ENCODE assay signal across 29 mouse cellular contexts in genomic region chr5:150891262-150891940, GRCm38 (mm10).
DNase-seq lines count a peak whose midpoint lies in the region; ATAC-seq and TF ChIP-seq lines count a peak whose summit lies in the region.
"Had no signal": no experiment of that assay in that cellular context is flagged by ENCODE, and none has a peak within 500 bp of the region (broad histone marks: within the 10 kb centered on the region; RNA-seq: fewer than 3 reads in every experiment).

No protein-coding gene starts in this region.

- no peak for TF ChIP-seq RAD21 in MEL (IDR thresholded peaks at IDR 0.05; ENCODE audit: low read depth, low read length)

- TF ChIP-seq EP300 in MEL (IDR thresholded peaks at IDR 0.05; ENCODE audit: low read depth in 1 of 2, low read length in 2 of 2): no peak

- H3K9ac ChIP-seq in midbrain, embryonic 11.5 days (ENCODE audit: low read length): no peak overlapping the region
- no peak overlapping the region for H3K9ac ChIP-seq in MEL (ENCODE audit: control insufficient read depth, low read depth, low read length, poor library complexity, severe bottlenecking)
- H3K9ac ChIP-seq: hindbrain, embryonic 12.5 days; kidney, embryonic 15.5 days; liver, embryonic 13.5 days; midbrain, embryonic 12.5 days; neural tube, embryonic 13.5 days had no signal

- H3K4me3 ChIP-seq in midbrain, embryonic 11.5 days (ENCODE audit: low read depth, low read length): no peak overlapping the region
- H3K4me3 ChIP-seq in midbrain, embryonic 10.5 days: no peak overlapping the region
- H3K4me3 ChIP-seq in MEL (ENCODE audit: control insufficient read depth in 1 of 2, insufficient read depth in 1 of 2, low read depth in 2 of 2, low read length in 2 of 2): no peak overlapping the region
- H3K4me3 ChIP-seq: hindbrain, embryonic 12.5 days; kidney, embryonic 15.5 days; liver, embryonic 13.5 days; midbrain, embryonic 12.5 days; neural tube, embryonic 13.5 days had no signal

- TF ChIP-seq CTCF in MEL (IDR thresholded peaks at IDR 0.05 in 2 of 3, conservative IDR thresholded peaks at IDR 0.05 in 1 of 3; ENCODE audit: control insufficient read depth in 1 of 3, insufficient read depth in 1 of 3, low read depth in 2 of 3, low read length in 3 of 3, poor library complexity in 1 of 3, severe bottlenecking in 1 of 3): no peak

- no peaks in the 10 kb centered on the region for H3K27me3 ChIP-seq in midbrain, embryonic 11.5 days (ENCODE audit: control insufficient read depth, insufficient read depth, low read length)
- no peaks in the 10 kb centered on the region for H3K27me3 ChIP-seq in midbrain, embryonic 10.5 days (ENCODE audit: low read depth, poor library complexity, severe bottlenecking)
- no peaks in the 10 kb centered on the region for H3K27me3 ChIP-seq in MEL (ENCODE audit: control insufficient read depth in 1 of 2, insufficient read depth in 2 of 2, low read length in 2 of 2)
- H3K27me3 ChIP-seq: hindbrain, embryonic 12.5 days; kidney, embryonic 15.5 days; liver, embryonic 13.5 days; midbrain, embryonic 12.5 days; neural tube, embryonic 13.5 days had no signal

- no peaks in the 10 kb centered on the region for H3K79me2 ChIP-seq in MEL (ENCODE audit: control insufficient read depth, insufficient read depth, low read length, poor library complexity)

- peak; percentile 31; the same call in 1 of the 2 replicates for ATAC-seq in midbrain, embryonic 11.5 days (ENCODE audit: low FRiP score)
- peak; percentile 56 for ATAC-seq in megakaryocyte, adult 5-6 weeks (ENCODE audit: poor library complexity, severe bottlenecking)
- ATAC-seq in erythroblast, adult 5-6 weeks (replicated peaks; ENCODE audit: low FRiP score, poor library complexity, severe bottlenecking): no peak
- ATAC-seq: forebrain, embryonic 16.5 days; hindbrain, postnatal 0 days; lung, postnatal 0 days had no signal

- TF ChIP-seq POLR2A in MEL (IDR thresholded peaks at IDR 0.05; ENCODE audit: control insufficient read depth in 1 of 2, insufficient read depth in 1 of 2, low read depth in 1 of 2, low read length in 2 of 2, poor library complexity in 1 of 2): no peak

- H3K4me2 ChIP-seq in midbrain, embryonic 11.5 days: no peak overlapping the region
- H3K4me2 ChIP-seq: heart, embryonic 11.5 days; hindbrain, embryonic 12.5 days; kidney, embryonic 15.5 days; liver, embryonic 13.5 days; midbrain, embryonic 12.5 days; neural tube, embryonic 13.5 days had no signal

- no peaks in the 10 kb centered on the region for H3K4me1 ChIP-seq in midbrain, embryonic 11.5 days (ENCODE audit: control insufficient read depth, insufficient read depth, low read length)
- H3K4me1 ChIP-seq in midbrain, embryonic 10.5 days: peaks cover 7% of the 10 kb centered on the region; the same call in 1 of the 2 replicates
- H3K4me1 ChIP-seq in MEL (ENCODE audit: control insufficient read depth in 1 of 2, insufficient read depth in 2 of 2, low read length in 2 of 2): no peaks in the 10 kb centered on the region
- H3K4me1 ChIP-seq: liver, embryonic 13.5 days had no signal

- no peaks in the 10 kb centered on the region for H3K36me3 ChIP-seq in midbrain, embryonic 11.5 days (ENCODE audit: control insufficient read depth, insufficient read depth, low read length)
- H3K36me3 ChIP-seq in midbrain, embryonic 10.5 days: no peaks in the 10 kb centered on the region
- no peaks in the 10 kb centered on the region for H3K36me3 ChIP-seq in MEL (ENCODE audit: control insufficient read depth in 1 of 2, insufficient read depth in 2 of 2, low read length in 2 of 2)
- H3K36me3 ChIP-seq: hindbrain, embryonic 12.5 days; kidney, embryonic 15.5 days; liver, embryonic 13.5 days; midbrain, embryonic 12.5 days; neural tube, embryonic 13.5 days had no signal

- no peaks in the 10 kb centered on the region for H3K9me3 ChIP-seq in midbrain, embryonic 11.5 days (ENCODE audit: control insufficient read depth, low read length)
- no peaks in the 10 kb centered on the region; the same call in 1 of the 2 replicates for H3K9me3 ChIP-seq in midbrain, embryonic 10.5 days (replicated peaks)
- H3K9me3 ChIP-seq in MEL (replicated peaks; ENCODE audit: insufficient read depth, low read length): no peaks in the 10 kb centered on the region
- H3K9me3 ChIP-seq: hindbrain, embryonic 12.5 days; liver, embryonic 13.5 days; midbrain, embryonic 12.5 days; neural tube, embryonic 13.5 days had no signal

- 62% methylated on average over 7 of the region's 7 CpGs for WGBS in midbrain, embryonic 11.5 days
- 62% methylated on average over 7 of the region's 7 CpGs for WGBS in midbrain, embryonic 10.5 days

- no peak for DNase-seq in midbrain, embryonic 11.5 days (ENCODE audit: low spot score, missing footprints)
- no peak for DNase-seq in midbrain, embryonic 10.5 days (ENCODE audit: low spot score)
- DNase-seq in MEL (ENCODE audit: low read depth, low spot score): no peak
- no peak for DNase-seq in gastrocnemius, adult 18-20 months (ENCODE audit: low spot score)
- DNase-seq in layer of hippocampus, adult 9-10 months (ENCODE audit: low spot score): no peak
- DNase-seq: adrenal gland, adult 8-10 months; cerebellum, adult 11 months; cerebellum, adult 9-10 months; cerebellum, postnatal 36 days; heart, postnatal 36 days; kidney, adult 11 months; kidney, postnatal 25 days; liver, embryonic 13.5 days; lung, adult 18-20 months; right cerebral cortex, postnatal 4 days; thymus, adult 18-20 months; thymus, postnatal 25 days had no signal

- no peak overlapping the region for H3K27ac ChIP-seq in midbrain, embryonic 11.5 days (ENCODE audit: low read depth, low read length)
- H3K27ac ChIP-seq in midbrain, embryonic 10.5 days (replicated peaks): no peak overlapping the region
- H3K27ac ChIP-seq in MEL (ENCODE audit: control insufficient read depth, low read depth, low read length): no peak overlapping the region
- H3K27ac ChIP-seq: hindbrain, embryonic 12.5 days; hindbrain, postnatal 0 days; kidney, embryonic 15.5 days; liver, embryonic 13.5 days; macrophage; midbrain, embryonic 12.5 days; neural tube, embryonic 13.5 days; stomach, postnatal 0 days had no signal

TF ChIP-seq in MEL, 35 proteins besides CTCF, POLR2A, EP300 and RAD21:
- TF ChIP-seq MAZ (IDR thresholded peaks at IDR 0.05; ENCODE audit: low read depth, low read length): no peak
- TF ChIP-seq USF1 (IDR thresholded peaks at IDR 0.05; ENCODE audit: low read depth, low read length): peak; percentile 58
